Mouse (Mus musculus) cerebellum, adult (tissue): ENCODE data around the gene Tmem267.
A peak's percentile ranks its signal among the peaks of the same experiment; 100 is the strongest.
"Not testable (repeated sequence)": the region's sequence is repeated elsewhere in the genome, so short reads cannot be mapped to it uniquely, and the experiment has no call there.

Experiments used
- ATAC-seq: cut with Nextera tagmentation; 2 replicates; pipeline ENCODE4 v1.9.2; 2017; ENCODE audit warnings: mild to moderate bottlenecking, moderate library complexity, mixed read lengths; ENCODE audit not compliant: insufficient number of reproducible peaks, low FRiP score, low TSS enrichment

Gene Tmem267

DNA sequence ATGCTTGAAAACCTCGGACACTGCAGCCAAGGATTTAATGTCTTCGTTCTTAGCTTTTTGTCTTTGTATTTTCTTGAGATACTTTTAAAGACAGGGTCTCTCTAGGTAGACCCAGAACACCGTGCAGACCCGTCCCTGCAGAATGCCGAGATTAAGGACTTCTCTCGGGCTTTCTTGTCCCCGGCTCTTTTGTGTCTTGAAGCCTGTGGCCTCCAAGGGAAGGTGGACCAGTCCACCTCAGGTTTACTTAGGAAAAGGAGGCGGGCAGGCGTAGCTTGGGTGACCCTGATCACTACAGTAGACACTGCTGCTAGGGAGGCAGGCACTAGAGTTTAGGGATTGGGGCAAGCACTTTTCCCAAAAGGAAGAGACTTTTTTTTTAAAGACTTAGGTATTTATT is 116.5 kb downstream of the Tmem267 start:
- ATAC-seq: not testable (repeated sequence)

DNA sequence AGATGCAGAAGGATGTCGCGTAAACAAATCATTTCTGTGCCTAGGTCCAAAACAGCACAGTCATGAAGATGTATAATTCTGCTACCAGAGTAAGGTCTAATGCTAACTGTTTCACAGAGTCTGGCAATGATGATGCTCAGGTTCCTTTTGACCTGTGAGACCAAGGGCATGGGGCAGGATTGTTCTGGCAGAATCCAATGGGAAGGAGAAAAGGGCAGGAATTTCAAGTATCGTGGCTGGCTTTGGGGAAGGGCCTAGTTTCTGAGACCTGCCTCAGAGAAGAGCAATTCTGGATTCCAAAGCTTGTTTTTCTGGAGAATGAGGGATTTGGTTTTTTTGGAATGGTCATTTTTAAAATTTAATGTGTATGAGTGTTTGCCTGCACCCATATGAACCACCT is 131.0 kb downstream of the Tmem267 start:
- ATAC-seq: no peak

DNA sequence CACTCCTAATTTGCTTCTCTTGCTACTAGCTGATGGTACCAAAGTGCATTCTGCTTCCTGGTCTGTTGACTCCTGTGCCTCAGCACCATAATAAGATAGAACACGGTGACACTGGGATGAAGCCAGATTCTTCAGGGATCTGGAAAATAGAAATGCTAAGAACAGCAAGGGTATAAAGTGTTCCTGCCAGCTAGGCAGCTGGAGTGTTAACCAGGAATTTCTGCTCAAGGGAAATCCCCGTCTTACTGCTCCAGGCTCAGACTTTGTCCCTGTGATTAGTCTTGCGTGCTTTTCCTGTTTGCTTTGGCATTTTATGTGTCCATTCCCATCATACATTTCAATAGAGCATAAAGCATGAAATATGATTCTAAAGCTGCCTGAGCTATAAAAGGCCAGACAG is 131.9 kb downstream of the Tmem267 start:
- ATAC-seq: no peak

DNA sequence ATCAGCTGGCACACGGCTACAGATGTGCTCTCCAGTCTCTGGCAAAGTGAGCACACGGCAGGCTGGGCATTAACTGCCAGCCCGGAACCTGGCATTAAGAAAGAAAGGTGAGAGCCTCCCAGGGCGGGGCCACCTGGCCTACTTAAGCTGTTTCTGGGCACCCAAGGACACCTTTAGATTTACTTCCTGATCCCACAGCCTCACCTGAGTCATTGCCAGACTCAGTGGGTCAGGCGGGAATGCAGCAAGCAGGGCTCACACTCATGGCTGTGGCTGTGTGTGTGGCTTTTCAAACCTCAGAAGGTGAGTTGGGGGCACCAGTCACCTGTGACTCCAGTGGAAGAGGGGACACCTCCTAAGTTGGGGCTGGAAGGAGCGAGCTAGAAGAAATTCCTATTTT is 135.8 kb downstream of the Tmem267 start, which contains the start of gene Ccl28:
Gene Ccl28, plus strand, starts transcription at position 186 of the 400 bp plus-strand sequence.
- no peak for ATAC-seq

DNA sequence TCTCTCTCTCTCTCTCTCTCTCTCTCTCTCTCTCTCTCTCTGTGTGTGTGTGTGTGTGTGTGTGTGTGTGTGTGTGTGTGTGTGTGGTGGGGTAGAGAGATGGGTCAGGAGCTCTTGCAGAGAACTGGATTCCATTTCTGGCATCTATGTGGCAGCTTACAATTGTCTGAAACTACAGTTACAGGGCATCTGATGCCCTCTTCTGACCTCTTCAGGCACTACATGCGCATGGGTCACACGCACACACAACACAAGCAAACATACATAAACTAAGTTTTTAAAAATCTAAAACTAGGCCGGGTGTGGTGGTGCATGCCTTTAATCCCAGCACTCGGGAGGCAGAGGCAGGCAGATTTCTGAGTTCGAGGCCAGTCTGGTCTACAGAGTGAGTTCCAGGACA is 138.1 kb downstream of the Tmem267 start:
- ATAC-seq: not testable (repeated sequence)

DNA sequence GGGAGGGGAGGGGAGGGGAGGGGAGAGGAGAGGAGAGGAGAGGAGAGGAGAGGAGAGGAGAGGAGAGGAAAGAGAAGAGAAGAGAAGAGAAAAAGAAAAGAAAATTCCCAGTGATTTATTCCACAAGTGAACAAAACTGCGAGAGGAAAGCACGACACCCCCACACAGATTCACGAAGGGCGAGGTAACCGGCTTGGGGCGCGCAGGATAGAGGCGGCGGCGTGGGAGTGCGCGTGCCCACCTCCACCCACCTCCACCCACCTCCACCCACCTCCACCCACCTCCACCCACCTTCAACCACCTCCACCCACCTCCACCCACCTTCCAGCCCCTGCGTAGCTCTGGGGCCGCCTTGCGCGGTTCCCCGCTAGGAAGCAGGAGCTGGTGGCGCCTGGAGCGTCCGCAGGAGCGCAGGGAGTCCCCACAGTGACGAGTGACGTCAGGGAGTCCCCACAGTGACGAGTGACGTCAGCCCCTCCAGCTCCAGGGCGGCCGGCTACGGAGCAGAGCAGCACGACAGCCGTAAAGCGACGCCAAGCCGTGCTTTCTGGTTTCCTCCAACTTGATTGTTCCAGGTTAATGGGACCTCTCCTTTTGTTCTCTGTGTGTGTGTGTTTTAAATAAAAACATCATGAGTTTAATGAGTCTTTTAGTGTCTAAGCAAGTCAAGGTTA is 143.8 kb downstream of the Tmem267 start:
- ATAC-seq: peak; percentile 94

DNA sequence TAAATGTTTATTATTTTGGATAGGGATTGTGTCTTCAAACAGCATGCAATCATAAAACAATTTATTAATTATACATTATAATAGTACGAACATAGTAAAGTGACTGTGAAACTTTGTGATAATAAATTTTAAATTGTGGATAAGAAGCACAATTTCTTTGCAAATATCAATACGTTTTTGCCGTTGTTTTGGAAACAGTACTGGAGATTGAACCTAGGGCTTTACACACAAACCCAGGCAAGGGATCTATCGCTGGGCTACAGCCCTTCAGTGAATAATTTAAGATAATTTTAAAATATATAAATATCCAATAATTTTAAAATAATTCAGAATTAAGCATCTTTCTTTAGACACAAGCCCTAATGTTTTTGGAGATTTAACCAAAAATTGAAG is 144.3 kb downstream of the Tmem267 start:
- ATAC-seq: no peak

DNA sequence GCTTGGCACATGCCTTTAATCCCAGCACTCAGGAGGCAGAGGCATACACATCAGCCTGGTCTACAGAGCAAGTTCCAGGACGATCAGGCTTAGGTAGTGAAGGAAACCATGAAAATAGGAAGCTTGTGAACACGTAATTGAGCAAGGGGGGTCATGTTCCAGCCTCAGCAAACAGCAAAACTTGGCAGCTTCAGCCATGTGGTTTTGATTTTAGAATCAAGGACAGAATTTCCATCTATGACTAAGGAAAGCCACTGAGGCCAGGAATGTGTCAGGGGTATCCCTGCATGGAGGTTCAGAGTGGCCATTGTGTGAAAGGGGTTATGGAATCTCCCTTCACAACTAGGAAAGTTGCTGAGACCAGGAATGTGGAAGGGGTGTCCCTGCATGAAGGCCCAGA is 147.7 kb downstream of the Tmem267 start:
- ATAC-seq: no peak

DNA sequence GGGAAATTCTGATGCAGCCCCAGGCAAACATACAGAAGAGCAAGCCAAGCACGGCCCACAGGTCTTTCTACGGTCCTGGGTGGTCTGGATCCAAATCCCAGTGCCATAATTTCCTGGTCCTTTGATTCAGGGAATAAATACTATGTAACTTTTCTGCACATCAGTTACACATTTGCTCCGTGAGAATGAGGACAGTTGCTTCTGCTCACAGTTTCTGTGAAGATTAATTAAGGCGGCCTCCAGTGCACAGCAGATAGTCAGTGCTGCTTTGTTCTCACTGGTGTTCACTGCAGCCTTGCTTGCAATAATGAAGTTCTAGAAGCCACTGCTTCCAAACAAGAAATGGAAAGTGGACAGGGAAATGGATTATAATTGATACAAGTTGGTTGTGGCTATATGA is 150.0 kb downstream of the Tmem267 start:
- ATAC-seq: no peak

DNA sequence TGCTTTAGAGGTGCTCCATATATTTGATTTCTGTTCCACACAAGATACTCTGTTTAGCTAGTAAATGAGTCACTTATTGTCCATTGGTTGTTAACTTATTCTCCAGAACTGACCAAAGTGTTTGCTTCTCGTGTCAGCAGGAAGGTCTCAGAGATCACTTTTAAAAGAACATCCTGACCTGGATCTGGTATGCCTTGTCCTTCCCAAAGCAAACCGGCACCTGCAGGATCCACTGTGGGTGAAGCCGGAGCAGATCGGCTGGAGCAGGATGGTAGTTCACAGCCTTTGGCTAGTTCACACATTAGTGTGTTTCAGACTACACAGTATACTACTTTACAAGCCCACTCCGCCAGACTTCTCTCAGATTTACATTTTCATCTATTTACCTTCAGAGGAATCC is 150.6 kb downstream of the Tmem267 start:
- ATAC-seq: no peak

DNA sequence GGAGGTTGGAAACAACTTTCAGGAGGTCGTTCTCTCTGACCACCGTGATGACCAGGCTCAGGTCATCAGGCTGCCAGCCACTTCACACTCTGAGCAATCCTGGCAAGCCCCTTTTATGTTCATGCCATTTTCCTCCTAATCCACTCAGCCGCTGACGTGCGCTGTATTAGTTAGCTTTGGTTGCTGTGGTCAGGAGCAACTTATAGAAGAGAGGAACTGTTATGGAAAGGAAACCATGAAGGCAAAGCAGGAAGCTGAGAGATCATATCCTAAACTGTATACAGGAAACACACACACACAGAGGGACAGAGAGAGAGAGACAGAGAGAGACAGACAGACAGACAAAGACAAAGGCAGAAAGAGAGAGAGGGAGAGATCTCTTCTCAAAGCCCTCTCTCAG is 151.5 kb downstream of the Tmem267 start:
- ATAC-seq: no peak

DNA sequence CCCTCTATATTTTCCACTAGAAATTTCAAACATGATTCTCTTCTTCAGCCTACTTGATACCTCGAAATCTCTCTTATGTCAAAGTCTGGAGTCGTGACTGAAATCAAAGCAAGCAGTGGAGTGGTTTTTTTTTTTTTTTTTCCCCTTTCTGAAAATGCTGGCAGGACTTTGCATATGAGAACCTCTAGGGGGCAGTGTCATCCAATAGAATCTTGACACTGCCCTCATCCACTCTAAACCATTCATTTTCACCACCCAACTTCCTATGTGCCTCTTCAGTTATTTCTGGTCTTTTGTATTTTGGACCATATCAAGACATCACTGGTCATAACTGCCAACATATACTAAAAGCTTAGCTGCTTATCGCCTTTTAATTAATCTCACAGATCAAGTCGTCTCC is 152.7 kb downstream of the Tmem267 start:
- peak; percentile 70 for ATAC-seq

DNA sequence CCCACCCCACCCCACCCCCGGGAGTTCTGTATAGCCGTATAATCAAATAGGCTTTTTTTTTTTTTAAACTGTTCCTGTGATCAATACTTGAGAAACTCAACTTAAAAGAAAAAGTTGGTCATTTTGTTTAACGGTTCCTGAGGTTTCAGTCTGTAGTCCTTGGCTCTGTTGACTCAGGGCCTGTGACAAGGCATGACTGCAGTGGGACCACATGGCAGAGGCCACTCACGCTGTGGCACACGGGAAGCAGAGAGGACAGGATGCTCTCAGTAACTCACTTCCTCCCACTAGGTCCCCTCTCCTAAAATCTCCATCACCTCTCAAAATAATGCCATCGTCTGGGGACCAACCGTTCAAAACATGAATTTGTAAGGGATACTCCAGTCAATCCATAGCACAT is 153.3 kb downstream of the Tmem267 start:
- ATAC-seq: no peak

DNA sequence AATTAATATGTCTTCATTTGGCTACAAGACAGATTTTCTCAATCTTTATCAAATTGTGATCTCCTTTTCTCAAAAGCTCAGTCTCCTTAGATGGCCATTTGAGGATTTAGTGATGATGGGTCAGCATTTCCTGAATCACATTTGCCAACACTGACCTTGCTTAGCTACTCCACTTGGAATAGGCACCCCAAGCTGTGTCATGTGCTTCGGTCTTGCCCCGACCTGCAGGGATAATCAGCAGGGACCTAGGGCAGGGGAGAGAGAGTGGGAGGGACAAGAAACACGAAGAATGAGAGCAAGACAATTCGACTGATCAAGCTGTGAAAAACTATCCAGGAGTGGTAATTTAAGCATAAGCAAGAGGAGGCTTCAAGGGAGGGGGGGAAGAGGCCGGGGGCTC is 156.9 kb downstream of the Tmem267 start:
- no peak for ATAC-seq

DNA sequence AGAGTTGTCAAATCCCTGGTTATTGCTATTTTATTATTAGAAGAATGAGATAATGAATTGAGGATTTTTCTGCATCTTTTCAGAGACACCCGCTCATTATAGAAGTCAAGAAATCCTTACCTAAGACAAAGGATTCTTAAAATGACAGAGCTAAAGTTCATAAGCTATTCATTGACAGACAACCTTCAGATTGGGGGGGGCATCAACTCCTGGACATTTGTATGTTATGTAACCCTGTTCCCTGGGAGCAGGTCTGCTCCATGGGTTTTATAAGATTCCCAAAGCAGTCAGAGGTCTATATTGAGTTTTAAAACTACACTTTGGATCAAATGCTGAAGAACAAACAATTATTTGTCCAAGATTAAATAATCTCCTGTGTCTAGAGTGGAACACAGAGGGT is 158.7 kb downstream of the Tmem267 start:
- no peak for ATAC-seq

DNA sequence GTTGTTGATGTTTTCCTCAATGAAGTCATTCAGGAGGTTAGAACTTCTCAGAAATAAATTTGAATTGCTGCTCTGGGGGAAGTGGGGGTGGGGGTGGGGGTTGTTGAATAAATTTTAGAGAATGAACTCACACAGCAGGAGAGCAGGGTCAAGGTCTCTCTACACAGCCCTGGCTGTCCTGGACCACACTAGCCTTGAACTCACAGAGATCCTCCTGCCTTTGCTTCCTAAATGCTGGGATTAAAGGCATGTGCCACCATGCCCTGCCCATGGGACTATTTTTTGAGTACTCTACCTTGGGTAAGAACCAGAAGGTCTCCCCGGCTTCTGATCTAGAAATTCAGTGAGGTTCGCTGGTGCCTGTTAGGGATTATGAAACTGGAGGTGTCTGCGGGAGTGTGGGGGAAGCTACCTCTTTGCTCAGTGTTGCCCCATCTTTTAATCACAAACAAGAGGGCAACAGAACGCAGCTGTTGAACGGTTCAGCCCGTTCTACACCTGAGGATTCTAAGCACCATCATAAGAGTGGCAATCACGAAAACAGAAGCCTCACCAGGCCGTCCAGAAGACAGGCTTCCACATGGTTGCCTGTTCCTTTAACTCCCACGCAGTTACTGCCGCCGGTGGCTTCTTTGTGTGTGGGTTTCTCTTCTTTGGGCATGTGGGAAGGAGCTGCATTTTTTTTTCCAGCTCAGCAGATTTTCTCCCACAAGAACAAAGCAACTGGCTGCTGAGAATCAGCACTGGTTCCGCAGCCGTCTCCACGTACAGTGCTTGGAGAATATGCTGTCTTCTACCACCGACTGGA is 161.3 kb downstream of the Tmem267 start:
- ATAC-seq: 0 out of 2 replicates have a peak, but pooled peaks have one; percentile 20

DNA sequence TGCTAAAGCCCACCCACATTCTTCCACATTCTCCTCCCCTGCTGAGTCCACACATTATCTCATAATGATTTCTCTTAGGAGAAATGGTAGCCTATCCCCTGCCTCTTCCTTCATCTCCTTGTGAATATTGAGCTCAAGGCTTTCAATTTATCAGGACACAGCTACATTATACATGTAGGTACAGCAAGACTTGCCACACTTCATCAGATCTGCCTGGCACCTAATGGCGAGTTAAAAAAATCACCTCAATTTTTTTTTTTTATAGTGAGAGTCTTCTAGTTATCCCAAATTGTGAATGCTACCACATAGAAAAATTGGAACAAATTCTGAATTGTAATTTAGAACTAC is 161.8 kb downstream of the Tmem267 start:
- no peak for ATAC-seq

DNA sequence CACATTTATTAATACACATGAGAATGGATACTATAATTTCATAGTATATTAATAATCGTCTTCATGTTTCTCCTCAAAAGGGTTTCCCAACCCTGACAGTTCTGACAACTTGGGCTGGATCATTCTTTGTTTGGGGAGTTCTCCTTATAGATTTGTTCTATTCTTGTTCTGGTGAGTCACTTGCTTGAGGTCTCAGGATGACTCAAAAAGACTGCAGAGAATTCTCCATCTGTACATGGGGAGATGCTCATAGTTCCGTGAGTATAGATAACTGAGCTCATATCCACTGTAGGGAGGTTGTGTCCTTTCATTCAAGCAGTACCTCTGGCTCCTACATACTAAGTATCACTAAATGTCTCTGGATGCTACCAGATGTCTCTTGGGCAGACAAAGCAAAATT is 166.9 kb downstream of the Tmem267 start:
- no peak for ATAC-seq

DNA sequence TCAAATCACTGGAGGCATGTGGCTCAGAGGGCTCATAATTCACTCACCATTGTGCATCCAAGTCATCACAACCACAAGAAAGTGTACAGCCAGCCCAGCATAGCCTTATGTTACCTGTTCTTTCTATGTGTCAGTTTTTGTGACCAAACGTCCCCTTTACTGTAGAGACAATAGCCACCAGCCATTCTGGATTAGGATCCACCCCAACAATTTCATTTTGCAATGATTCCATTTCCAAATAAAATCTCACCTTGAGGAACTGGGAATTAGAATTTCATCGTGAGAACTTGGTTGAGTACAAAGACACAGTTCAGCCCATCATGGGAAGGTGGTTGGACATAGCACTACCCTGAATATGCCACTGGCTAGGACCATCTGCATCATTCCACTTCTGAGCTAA is 168.4 kb downstream of the Tmem267 start:
- ATAC-seq: no peak

DNA sequence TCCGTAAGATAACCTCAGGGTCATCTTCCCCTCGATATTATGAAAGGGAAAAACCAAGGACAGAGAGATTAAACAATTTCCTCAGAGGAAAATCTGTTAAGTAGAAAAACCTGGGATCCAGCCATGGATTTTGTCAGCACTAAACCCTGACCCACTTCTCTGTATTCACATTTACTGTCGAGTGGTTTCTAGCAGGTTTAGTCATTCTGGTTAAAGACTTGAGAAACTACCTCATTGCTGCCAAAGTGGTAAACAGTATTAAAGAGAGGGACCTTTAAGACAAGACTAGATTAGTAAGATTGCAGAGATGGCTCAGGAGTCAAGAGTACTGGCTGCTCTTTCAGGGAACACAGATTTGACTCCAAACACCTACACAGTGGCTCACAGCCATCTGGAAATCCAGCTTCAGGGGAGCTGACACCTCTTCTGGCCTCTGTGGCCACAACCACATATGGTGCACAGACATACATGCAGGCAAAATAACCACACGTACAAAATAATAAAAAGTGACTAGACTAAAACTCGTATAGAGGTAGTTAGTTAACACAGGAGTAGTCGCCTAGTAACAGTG is 169.1 kb downstream of the Tmem267 start:
- ATAC-seq: peak; percentile 88
